Mouse (Mus musculus): Measurements from ENCODE around the gene Chkb. TPM values are rescaled to one million over a fixed set of nuclear protein-coding genes. Genes with fewer than 3 reads are reported as not detected.
"Not testable (repeated sequence)": the region's sequence is repeated elsewhere in the genome, so short reads cannot be mapped to it uniquely, and the experiment has no call there.

Chkb gene
- polyA plus RNA-seq, 1 experiment, result 29.4 TPM

GRCm38 (mm10) chr15:89431271-89431670 lies 1.6 kb upstream of the Chkb start:
- Histone ChIP-seq H3K4me1 (ENCODE audit: control insufficient read depth, insufficient read depth, low read length) (no peaks in the 10 kb centered on the region), H3K27ac (ENCODE audit: insufficient read depth, low read length) (no peak overlapping the region), H3K4me3 (ENCODE audit: insufficient read depth, low read length) (no peak overlapping the region)
- TF ChIP-seq POLR2A (IDR thresholded peaks at IDR 0.05; ENCODE audit: low read depth, low read length), result no peak

- not testable (repeated sequence) for H3K27ac ChIP-seq (ENCODE audit: insufficient read depth, low read length)
Measured at GRCm38 (mm10) chr15:89430771-89431170, 1.1 kb upstream of the Chkb start.

GRCm38 (mm10) chr15:89430341-89430740 lies 633 bp upstream of the Chkb start:
- Histone ChIP-seq H3K27ac (ENCODE audit: insufficient read depth, low read length) (peak overlapping the region; percentile 25), H3K4me3 (ENCODE audit: insufficient read depth, low read length) (peak overlapping the region; percentile 62), H3K4me1 (ENCODE audit: control insufficient read depth, insufficient read depth, low read length) (no peaks in the 10 kb centered on the region)
- TF ChIP-seq CTCF (IDR thresholded peaks at IDR 0.05; ENCODE audit: borderline replicate concordance, insufficient read depth, low read length) (no peak), POLR2A (IDR thresholded peaks at IDR 0.05; ENCODE audit: low read depth, low read length) (no peak)

More at GRCm38 (mm10) chr15:89430771-89431170, 1.1 kb upstream of the Chkb start:
- not testable (repeated sequence) for H3K4me1 ChIP-seq (ENCODE audit: control insufficient read depth, insufficient read depth, low read length); H3K4me3 ChIP-seq (ENCODE audit: insufficient read depth, low read length)

DNA sequence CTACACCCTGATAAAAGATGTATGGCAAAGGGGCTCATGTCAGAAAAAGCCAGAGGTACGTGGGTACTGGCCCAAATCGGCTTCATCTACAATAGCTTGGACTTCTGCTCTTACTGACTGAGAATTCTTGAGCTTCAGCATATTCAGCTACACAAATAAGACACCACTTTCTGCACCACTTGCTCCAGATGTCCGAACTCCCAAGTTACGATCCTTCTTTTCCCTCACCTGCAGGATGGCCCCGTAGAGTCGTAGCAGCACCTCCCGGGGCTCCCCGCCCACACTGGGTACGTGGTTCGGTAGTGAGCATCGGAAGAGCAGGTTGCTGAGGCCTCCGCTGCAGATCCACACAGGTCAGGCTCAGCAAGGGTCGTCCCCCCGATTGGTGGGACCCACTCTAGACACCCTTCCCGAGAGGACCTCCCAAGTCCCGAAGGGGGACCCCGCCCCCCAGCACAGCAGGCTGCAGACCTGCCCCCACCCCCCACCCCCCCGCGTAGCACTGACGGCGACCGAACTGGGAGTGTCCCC lies 822 bp downstream of the Chkb start:
- Histone ChIP-seq H3K4me3 (ENCODE audit: insufficient read depth, low read length) (peak overlapping the region; percentile 62), H3K4me1 (ENCODE audit: control insufficient read depth, insufficient read depth, low read length) (no peaks in the 10 kb centered on the region), H3K27ac (ENCODE audit: insufficient read depth, low read length) (no peak overlapping the region)
- TF ChIP-seq CTCF (IDR thresholded peaks at IDR 0.05; ENCODE audit: borderline replicate concordance, insufficient read depth, low read length) (no peak), POLR2A (IDR thresholded peaks at IDR 0.05; ENCODE audit: low read depth, low read length) (no peak)

- no peak overlapping the region for H3K27ac ChIP-seq (ENCODE audit: insufficient read depth, low read length)
- H3K4me1 ChIP-seq (ENCODE audit: control insufficient read depth, insufficient read depth, low read length), result no peaks in the 10 kb centered on the region
- TF ChIP-seq POLR2A (IDR thresholded peaks at IDR 0.05; ENCODE audit: low read depth, low read length), result no peak
- no peak for TF ChIP-seq CTCF (IDR thresholded peaks at IDR 0.05; ENCODE audit: borderline replicate concordance, insufficient read depth, low read length)
- H3K4me3 ChIP-seq (ENCODE audit: insufficient read depth, low read length), result peak overlapping the region; percentile 62
Measured at GRCm38 (mm10) chr15:89428136-89428790, 1.4 kb downstream of the Chkb start.

DNA sequence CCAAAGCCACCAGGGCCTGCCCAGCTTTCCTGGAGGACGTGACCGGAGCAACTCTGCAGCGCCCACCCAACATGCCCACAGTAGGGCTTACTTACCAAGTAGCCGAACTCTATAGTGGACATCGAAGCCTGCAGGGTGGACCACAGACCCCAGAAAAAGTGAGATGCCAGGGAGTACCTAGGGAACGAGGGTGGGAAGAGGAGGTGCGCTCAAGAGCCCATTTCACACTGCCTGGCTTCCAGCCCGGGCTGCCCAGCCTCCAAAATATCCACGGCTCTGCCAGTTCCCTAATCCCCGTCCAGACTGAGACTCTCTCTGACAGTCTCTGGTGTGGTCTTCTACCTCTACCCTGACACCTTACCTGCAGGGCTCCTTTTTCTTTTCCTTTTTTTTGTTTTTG lies 3.0 kb downstream of the Chkb start:
- Histone ChIP-seq H3K27ac (ENCODE audit: insufficient read depth, low read length) (no peak overlapping the region), H3K4me1 (ENCODE audit: control insufficient read depth, insufficient read depth, low read length) (no peaks in the 10 kb centered on the region), H3K4me3 (ENCODE audit: insufficient read depth, low read length) (no peak overlapping the region)
- no peak for TF ChIP-seq CTCF (IDR thresholded peaks at IDR 0.05; ENCODE audit: borderline replicate concordance, insufficient read depth, low read length)
- TF ChIP-seq POLR2A (IDR thresholded peaks at IDR 0.05; ENCODE audit: low read depth, low read length), result no peak

DNA sequence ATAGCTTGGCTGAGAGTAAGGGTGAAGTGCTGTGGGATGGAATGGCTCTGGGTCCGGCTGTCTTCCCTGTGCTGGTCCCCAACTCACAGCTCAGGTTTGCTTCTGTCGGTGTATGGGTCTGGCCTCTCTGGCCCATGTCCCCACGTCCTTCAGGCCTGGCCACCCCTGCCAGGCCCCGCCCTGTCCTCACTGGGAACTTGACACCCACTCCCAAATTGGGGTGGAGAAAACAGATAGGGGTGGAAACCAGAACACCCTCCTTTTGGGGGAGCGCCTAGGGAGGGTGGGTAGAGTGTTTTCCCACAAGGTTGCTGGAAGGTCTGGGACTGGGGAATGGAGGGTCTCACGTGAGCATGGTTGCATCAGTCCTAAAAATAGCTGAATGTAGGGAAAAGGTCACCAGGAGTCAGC lies 4.0 kb downstream of the Chkb start, which contains the start of gene Cpt1b:
Cpt1b (minus strand) TSS at position 153 of the 411 bp plus-strand sequence.
- H3K4me3 ChIP-seq (ENCODE audit: insufficient read depth, low read length), result no peak within 1 kb of the TSS
- no peaks in the 10 kb centered on the region for H3K4me1 ChIP-seq (ENCODE audit: control insufficient read depth, insufficient read depth, low read length)
- TF ChIP-seq POLR2A (IDR thresholded peaks at IDR 0.05; ENCODE audit: low read depth, low read length), result no peak
- TF ChIP-seq CTCF (IDR thresholded peaks at IDR 0.05; ENCODE audit: borderline replicate concordance, insufficient read depth, low read length), result no peak
- H3K27ac ChIP-seq (ENCODE audit: insufficient read depth, low read length), result no peak within 1 kb of the TSS

DNA sequence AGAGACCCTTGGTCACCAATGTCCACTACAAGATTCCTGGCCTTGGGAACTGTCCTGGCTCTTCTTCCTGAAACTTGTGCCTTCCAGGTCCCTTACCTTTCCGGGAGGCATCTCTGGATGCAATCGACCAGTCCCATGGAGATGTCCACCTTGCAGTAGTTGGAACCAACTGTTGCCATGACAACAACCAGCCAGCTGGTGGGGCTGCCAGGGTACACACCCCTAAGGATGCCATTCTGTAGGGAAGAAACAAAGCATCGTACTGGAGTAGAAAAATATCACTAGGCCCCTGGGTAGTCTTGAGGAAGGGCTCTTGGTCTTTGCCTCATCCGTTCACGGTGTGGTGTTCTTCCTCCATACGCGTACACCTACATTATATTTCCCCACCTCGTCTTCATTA lies 5.1 kb downstream of the Chkb start:
- H3K4me1 ChIP-seq (ENCODE audit: control insufficient read depth, insufficient read depth, low read length), result no peaks in the 10 kb centered on the region
- H3K27ac ChIP-seq (ENCODE audit: insufficient read depth, low read length), result no peak overlapping the region
- TF ChIP-seq POLR2A (IDR thresholded peaks at IDR 0.05; ENCODE audit: low read depth, low read length), result no peak
- TF ChIP-seq CTCF (IDR thresholded peaks at IDR 0.05; ENCODE audit: borderline replicate concordance, insufficient read depth, low read length), result no peak
- no peak overlapping the region for H3K4me3 ChIP-seq (ENCODE audit: insufficient read depth, low read length)

GRCm38 (mm10) chr15:89421938-89422337 lies 7.8 kb downstream of the Chkb start:
- Histone ChIP-seq H3K27ac (ENCODE audit: insufficient read depth, low read length) (no peak overlapping the region), H3K4me1 (ENCODE audit: control insufficient read depth, insufficient read depth, low read length) (no peaks in the 10 kb centered on the region), H3K4me3 (ENCODE audit: insufficient read depth, low read length) (no peak overlapping the region)
- TF ChIP-seq POLR2A (IDR thresholded peaks at IDR 0.05; ENCODE audit: low read depth, low read length) (no peak), CTCF (IDR thresholded peaks at IDR 0.05; ENCODE audit: borderline replicate concordance, insufficient read depth, low read length) (no peak)

GRCm38 (mm10) chr15:89415282-89415681 lies 14.4 kb downstream of the Chkb start:
- Histone ChIP-seq H3K4me3 (ENCODE audit: insufficient read depth, low read length) (no peak overlapping the region), H3K27ac (ENCODE audit: insufficient read depth, low read length) (no peak overlapping the region), H3K4me1 (ENCODE audit: control insufficient read depth, insufficient read depth, low read length) (no peaks in the 10 kb centered on the region)
- TF ChIP-seq POLR2A (IDR thresholded peaks at IDR 0.05; ENCODE audit: low read depth, low read length) (no peak), CTCF (IDR thresholded peaks at IDR 0.05; ENCODE audit: borderline replicate concordance, insufficient read depth, low read length) (no peak)
